Mouse (Mus musculus) lung, adult 2 months (tissue): ENCODE results near the gene Kcnt2.

Experiments
- CTCF ChIP-seq: fragments of 200-500 bp; IDR thresholded peaks from 2 replicates; pipeline ENCODE4 v1.5.1; 2011; ENCODE audit warnings: mild to moderate bottlenecking, low read length, control low read depth; ENCODE audit not compliant: insufficient read depth
- POLR2A ChIP-seq: fragments of 200-500 bp; IDR thresholded peaks from 2 replicates; pipeline ENCODE4 v1.6.1; 2011; ENCODE audit warnings: low read depth, mild to moderate bottlenecking, control low read depth, low read length, borderline replicate concordance; ENCODE audit errors: extremely low read depth

- no peak for TF ChIP-seq POLR2A
- no peak for TF ChIP-seq CTCF
Observed at GRCm38 (mm10) chr1:140432039-140432438, 186.1 kb downstream of the Kcnt2 start.
